Mouse (Mus musculus): Measurements from ENCODE around the gene Mau2. TPM values are rescaled to one million over a fixed set of nuclear protein-coding genes. Genes with fewer than 3 reads are reported as not detected.

Mau2 gene
- total and polyA plus RNA-seq, 2 experiments, result 18.0 to 40.5 TPM

DNA sequence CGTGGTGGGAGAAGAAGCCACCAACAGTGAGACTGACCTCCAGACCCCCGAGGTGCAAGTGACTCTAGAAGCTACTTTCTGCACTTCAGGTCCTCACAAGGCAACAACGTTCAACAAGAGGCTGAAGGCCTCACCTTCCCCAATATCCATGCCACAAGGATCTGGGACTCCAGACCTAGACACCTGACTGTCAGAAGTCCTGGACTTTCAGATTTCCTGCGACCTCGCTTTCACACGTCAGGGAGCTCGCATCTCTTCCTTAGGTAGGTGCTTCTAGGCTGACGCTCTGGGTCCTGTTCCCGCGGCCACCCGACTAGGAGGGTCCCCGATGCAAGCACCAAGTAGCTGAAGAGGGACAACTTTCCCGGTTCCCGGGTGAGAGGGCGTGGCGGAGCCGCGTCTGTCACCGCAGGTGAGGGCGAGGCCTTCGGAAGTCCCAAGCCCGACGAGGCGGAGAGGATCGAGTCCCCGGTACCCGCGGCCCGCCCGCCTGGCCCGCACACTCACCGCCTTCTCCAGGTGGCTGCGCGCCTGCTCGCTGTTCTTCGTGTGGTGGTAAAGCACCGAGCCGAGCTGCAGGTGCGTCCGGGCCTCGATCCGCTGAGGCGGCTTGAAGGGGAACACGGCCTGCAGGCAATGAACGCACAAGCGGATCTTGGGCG, 518 bp downstream of the Mau2 start:
- Histone ChIP-seq H3K36me3 (ENCODE audit: control insufficient read depth, insufficient read depth, low read length) (no peaks in the 10 kb centered on the region), H3K4me1 (ENCODE audit: control insufficient read depth, insufficient read depth, low read length) (peaks cover 13% of the 10 kb centered on the region), H3K9ac (ENCODE audit: low read depth, low read length) (peak overlapping the region; percentile 93), H3K79me2 (ENCODE audit: control insufficient read depth, insufficient read depth, low read length) (peaks cover 60% of the 10 kb centered on the region), H3K4me3 (ENCODE audit: insufficient read depth, low read depth, low read length) (peak overlapping the region; percentile 91), H3K27ac (replicated peaks; ENCODE audit: insufficient read depth, low read depth, low read length) (peak overlapping the region; percentile 48), H3K27me3 (ENCODE audit: control insufficient read depth, insufficient read depth, low read length) (no peaks in the 10 kb centered on the region)
- WGBS, result 1% methylated on average over 47 of the region's 47 CpGs
- no peak for DNase-seq (ENCODE audit: extremely low read depth, low read depth, low spot score)
- TF ChIP-seq POLR2A (IDR thresholded peaks at IDR 0.05; ENCODE audit: extremely low read depth, insufficient read depth, low read length), result no peak

DNA sequence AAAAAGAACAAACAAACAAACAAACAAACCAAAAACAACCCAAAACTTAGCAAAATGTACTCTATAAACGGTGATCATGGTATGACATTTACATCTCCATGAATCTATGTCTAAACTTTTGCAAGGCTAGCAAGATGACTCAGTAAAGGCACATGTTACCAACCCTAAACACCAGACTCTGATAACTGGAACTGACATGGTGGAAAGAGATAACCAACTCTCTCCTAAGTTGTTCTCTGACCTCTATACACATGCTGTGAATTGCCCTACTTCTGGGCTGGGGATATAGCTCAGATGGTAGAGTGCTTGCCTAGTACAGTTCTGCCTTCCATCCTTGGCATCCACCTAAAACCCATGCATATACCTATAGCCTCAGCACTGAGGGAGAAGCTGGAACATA, 4.5 kb downstream of the Mau2 start:
- no peak overlapping the region for H3K9ac ChIP-seq (ENCODE audit: low read depth, low read length)
- H3K79me2 ChIP-seq (ENCODE audit: control insufficient read depth, insufficient read depth, low read length), result peaks cover 57% of the 10 kb centered on the region
- TF ChIP-seq CTCF (IDR thresholded peaks at IDR 0.05; ENCODE audit: low read depth, low read length), result no peak
- peaks cover 12% of the 10 kb centered on the region for H3K4me1 ChIP-seq (ENCODE audit: control insufficient read depth, insufficient read depth, low read length)
- WGBS, result 93% methylated on average over 1 of the region's 1 CpGs
- H3K4me3 ChIP-seq (ENCODE audit: insufficient read depth, low read depth, low read length), result no peak overlapping the region
- no peaks in the 10 kb centered on the region for H3K36me3 ChIP-seq (ENCODE audit: control insufficient read depth, insufficient read depth, low read length)
- DNase-seq (ENCODE audit: extremely low read depth, low read depth, low spot score), result no peak
- H3K27ac ChIP-seq (replicated peaks; ENCODE audit: insufficient read depth, low read depth, low read length), result no peak overlapping the region
- H3K27me3 ChIP-seq (ENCODE audit: control insufficient read depth, insufficient read depth, low read length), result no peaks in the 10 kb centered on the region

DNA sequence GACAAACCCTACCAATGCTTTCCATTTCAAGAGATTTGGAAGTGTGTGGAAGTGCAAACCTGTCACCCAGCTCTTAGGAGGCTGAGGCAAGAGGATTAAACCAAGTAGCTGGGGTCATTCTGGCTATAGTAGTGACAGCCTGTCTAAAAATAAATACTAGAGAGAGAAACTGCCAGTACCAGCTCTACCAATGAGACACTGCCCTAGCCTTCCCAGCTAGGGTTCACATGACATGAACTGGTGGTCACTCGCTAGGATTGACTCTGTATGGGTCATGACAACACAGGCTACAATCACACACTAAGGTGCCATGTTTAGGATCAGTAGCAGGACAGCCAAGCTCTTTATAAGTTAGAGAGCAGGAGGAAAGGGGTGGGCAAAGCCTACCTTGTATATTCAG, 12.3 kb downstream of the Mau2 start:
- Histone ChIP-seq H3K79me2 (ENCODE audit: control insufficient read depth, insufficient read depth, low read length) (peaks cover 4% of the 10 kb centered on the region; the same call in 1 of the 2 replicates), H3K4me1 (ENCODE audit: control insufficient read depth, insufficient read depth, low read length) (peaks cover 4% of the 10 kb centered on the region), H3K9ac (ENCODE audit: low read depth, low read length) (no peak overlapping the region), H3K4me3 (ENCODE audit: insufficient read depth, low read depth, low read length) (no peak overlapping the region), H3K27ac (replicated peaks; ENCODE audit: insufficient read depth, low read depth, low read length) (no peak overlapping the region), H3K27me3 (ENCODE audit: control insufficient read depth, insufficient read depth, low read length) (no peaks in the 10 kb centered on the region), H3K36me3 (ENCODE audit: control insufficient read depth, insufficient read depth, low read length) (peaks cover 18% of the 10 kb centered on the region; the same call in 1 of the 2 replicates)
- DNase-seq (ENCODE audit: extremely low read depth, low read depth, low spot score), result no peak
- no peak for TF ChIP-seq POLR2A (IDR thresholded peaks at IDR 0.05; ENCODE audit: extremely low read depth, insufficient read depth, low read length)
- no peak for TF ChIP-seq CTCF (IDR thresholded peaks at IDR 0.05; ENCODE audit: low read depth, low read length)
- 88% methylated on average over 1 of the region's 1 CpGs for WGBS

GRCm38 (mm10) chr8:70026151-70026550, 16.4 kb downstream of the Mau2 start:
- Histone ChIP-seq H3K36me3 (ENCODE audit: control insufficient read depth, insufficient read depth, low read length) (peaks cover 45% of the 10 kb centered on the region; the same call in 1 of the 2 replicates), H3K9ac (ENCODE audit: low read depth, low read length) (no peak overlapping the region), H3K4me3 (ENCODE audit: insufficient read depth, low read depth, low read length) (no peak overlapping the region), H3K27me3 (ENCODE audit: control insufficient read depth, insufficient read depth, low read length) (no peaks in the 10 kb centered on the region), H3K27ac (replicated peaks; ENCODE audit: insufficient read depth, low read depth, low read length) (peak overlapping the region; percentile 24; the same call in 1 of the 2 replicates), H3K79me2 (ENCODE audit: control insufficient read depth, insufficient read depth, low read length) (no peaks in the 10 kb centered on the region), H3K4me1 (ENCODE audit: control insufficient read depth, insufficient read depth, low read length) (peaks cover 4% of the 10 kb centered on the region)
- DNase-seq (ENCODE audit: extremely low read depth, low read depth, low spot score), result peak; percentile 82
- TF ChIP-seq CTCF (IDR thresholded peaks at IDR 0.05; ENCODE audit: low read depth, low read length), result no peak
- TF ChIP-seq POLR2A (IDR thresholded peaks at IDR 0.05; ENCODE audit: extremely low read depth, insufficient read depth, low read length), result no peak
- 39% methylated on average over 2 of the region's 2 CpGs for WGBS

GRCm38 (mm10) chr8:70023596-70023995, 18.9 kb downstream of the Mau2 start:
- Histone ChIP-seq H3K4me3 (ENCODE audit: insufficient read depth, low read depth, low read length) (no peak overlapping the region), H3K4me1 (ENCODE audit: control insufficient read depth, insufficient read depth, low read length) (peaks cover 4% of the 10 kb centered on the region), H3K27ac (replicated peaks; ENCODE audit: insufficient read depth, low read depth, low read length) (no peak overlapping the region), H3K9ac (ENCODE audit: low read depth, low read length) (no peak overlapping the region), H3K27me3 (ENCODE audit: control insufficient read depth, insufficient read depth, low read length) (no peaks in the 10 kb centered on the region), H3K36me3 (ENCODE audit: control insufficient read depth, insufficient read depth, low read length) (peaks cover 57% of the 10 kb centered on the region), H3K79me2 (ENCODE audit: control insufficient read depth, insufficient read depth, low read length) (no peaks in the 10 kb centered on the region)
- TF ChIP-seq CTCF (IDR thresholded peaks at IDR 0.05; ENCODE audit: low read depth, low read length) (no peak), POLR2A (IDR thresholded peaks at IDR 0.05; ENCODE audit: extremely low read depth, insufficient read depth, low read length) (no peak)
- no peak for DNase-seq (ENCODE audit: extremely low read depth, low read depth, low spot score)
- WGBS, result 95% methylated on average over 8 of the region's 8 CpGs

DNA sequence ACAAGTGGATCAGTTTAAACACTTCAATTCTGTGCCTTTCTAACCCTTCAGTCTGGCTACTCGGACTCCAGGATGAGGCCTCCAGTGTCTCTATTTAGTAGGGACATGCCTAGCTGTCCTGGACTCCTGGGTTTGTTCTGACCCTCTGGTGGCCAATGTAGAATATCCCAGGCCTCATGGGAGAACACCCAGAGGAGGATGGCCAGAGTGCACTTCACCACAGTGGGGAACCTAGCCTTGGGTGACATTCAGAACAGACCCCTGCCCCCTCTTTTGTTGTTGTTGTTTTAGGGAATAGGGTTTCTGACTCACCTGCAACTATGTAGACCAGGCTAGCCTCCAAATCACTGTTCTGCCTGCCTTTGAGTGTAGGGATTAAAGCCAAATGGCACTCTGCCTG, 27.5 kb downstream of the Mau2 start:
- WGBS, result 77% methylated on average over 1 of the region's 1 CpGs
- H3K27ac ChIP-seq (replicated peaks; ENCODE audit: insufficient read depth, low read depth, low read length), result no peak overlapping the region
- DNase-seq (ENCODE audit: extremely low read depth, low read depth, low spot score), result no peak
- H3K36me3 ChIP-seq (ENCODE audit: control insufficient read depth, insufficient read depth, low read length), result peaks cover 10% of the 10 kb centered on the region
- H3K79me2 ChIP-seq (ENCODE audit: control insufficient read depth, insufficient read depth, low read length), result no peaks in the 10 kb centered on the region
- no peaks in the 10 kb centered on the region for H3K4me1 ChIP-seq (ENCODE audit: control insufficient read depth, insufficient read depth, low read length)
- H3K4me3 ChIP-seq (ENCODE audit: insufficient read depth, low read depth, low read length), result no peak overlapping the region
- TF ChIP-seq CTCF (IDR thresholded peaks at IDR 0.05; ENCODE audit: low read depth, low read length) (no peak), POLR2A (IDR thresholded peaks at IDR 0.05; ENCODE audit: extremely low read depth, insufficient read depth, low read length) (no peak)
- no peak overlapping the region for H3K9ac ChIP-seq (ENCODE audit: low read depth, low read length)
- H3K27me3 ChIP-seq (ENCODE audit: control insufficient read depth, insufficient read depth, low read length), result no peaks in the 10 kb centered on the region

All from liver, adult 2 months (tissue).